Comparison of ENCODE assay signal across 26 mouse cellular contexts in the genomic region with DNA sequence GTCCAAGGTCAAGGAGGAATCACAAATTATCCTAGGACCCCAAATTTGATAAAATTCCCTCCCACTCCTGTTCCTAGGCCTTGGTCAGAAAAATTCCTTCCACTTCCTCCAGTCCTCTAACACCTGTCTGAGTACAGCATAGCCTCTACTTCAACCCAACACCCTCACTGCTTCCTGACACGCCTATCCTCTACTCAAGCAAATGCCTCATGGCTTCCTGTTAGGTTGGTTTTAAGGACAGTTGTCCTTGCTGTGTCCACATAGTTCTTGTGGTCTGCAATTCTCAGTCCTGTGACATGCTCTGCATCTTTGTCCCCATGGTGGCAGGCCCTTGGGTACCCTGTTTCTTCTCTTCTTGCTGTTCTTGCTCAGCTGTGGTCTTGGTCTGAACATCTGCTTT.
"Had no signal": no experiment of that assay in that cellular context is flagged by ENCODE, and none has a peak within 500 bp of the region (broad histone marks: within the 10 kb centered on the region; RNA-seq: fewer than 3 reads in every experiment).

No protein-coding gene starts in this region.

- ATAC-seq: forebrain, embryonic 13.5 days; forebrain, embryonic 14.5 days; forebrain, embryonic 15.5 days; forebrain, embryonic 16.5 days; forebrain, postnatal 0 days had no signal

- H3K4me2 ChIP-seq: embryonic facial prominence, embryonic 12.5 days; embryonic facial prominence, embryonic 13.5 days; embryonic facial prominence, embryonic 15.5 days; forebrain, embryonic 12.5 days; forebrain, embryonic 13.5 days; forebrain, embryonic 15.5 days had no signal

- H3K36me3 ChIP-seq: embryonic facial prominence, embryonic 10.5 days; embryonic facial prominence, embryonic 12.5 days; embryonic facial prominence, embryonic 13.5 days; embryonic facial prominence, embryonic 15.5 days; forebrain, embryonic 10.5 days; forebrain, embryonic 12.5 days; forebrain, embryonic 15.5 days had no signal

- H3K4me1 ChIP-seq: embryonic facial prominence, embryonic 12.5 days; embryonic facial prominence, embryonic 13.5 days; embryonic facial prominence, embryonic 15.5 days; forebrain, embryonic 12.5 days; forebrain, embryonic 13.5 days; forebrain, embryonic 15.5 days had no signal

- DNase-seq: cerebellum, adult 8-10 months; cerebellum, adult 9-11 months; cerebellum, postnatal 10 days; cerebellum, postnatal 14 days; cerebellum, postnatal 25 days; cerebellum, postnatal 36 days; embryo, embryonic 11 days; forebrain, postnatal 0 days; gastrocnemius, adult 2 months; gastrocnemius, postnatal 10 days; gastrocnemius, postnatal 14 days; gastrocnemius, postnatal 25 days; gastrocnemius, postnatal 36 days; heart, adult 18-20 months; heart, adult 2 months had no signal

- H3K27me3 ChIP-seq: embryonic facial prominence, embryonic 12.5 days; embryonic facial prominence, embryonic 13.5 days; embryonic facial prominence, embryonic 15.5 days; forebrain, embryonic 12.5 days; forebrain, embryonic 13.5 days; forebrain, embryonic 15.5 days had no signal

- H3K27ac ChIP-seq: embryonic facial prominence, embryonic 10.5 days; embryonic facial prominence, embryonic 12.5 days; embryonic facial prominence, embryonic 13.5 days; embryonic facial prominence, embryonic 15.5 days; forebrain, embryonic 10.5 days; forebrain, embryonic 12.5 days; forebrain, embryonic 13.5 days; forebrain, embryonic 15.5 days; gastrocnemius, adult 2 months; heart, adult 2 months had no signal

- H3K9me3 ChIP-seq: embryonic facial prominence, embryonic 10.5 days; embryonic facial prominence, embryonic 12.5 days; embryonic facial prominence, embryonic 13.5 days; embryonic facial prominence, embryonic 15.5 days; forebrain, embryonic 10.5 days; forebrain, embryonic 12.5 days; forebrain, embryonic 13.5 days; forebrain, embryonic 15.5 days had no signal

- H3K9ac ChIP-seq: embryonic facial prominence, embryonic 12.5 days; embryonic facial prominence, embryonic 13.5 days; embryonic facial prominence, embryonic 15.5 days; forebrain, embryonic 12.5 days; forebrain, embryonic 13.5 days; forebrain, embryonic 15.5 days; forebrain, postnatal 0 days had no signal

- H3K4me3 ChIP-seq: embryonic facial prominence, embryonic 10.5 days; embryonic facial prominence, embryonic 12.5 days; embryonic facial prominence, embryonic 13.5 days; embryonic facial prominence, embryonic 15.5 days; erythroblast, embryonic 14.5 days; forebrain, embryonic 10.5 days; forebrain, embryonic 12.5 days; forebrain, embryonic 13.5 days; forebrain, embryonic 15.5 days; gastrocnemius, adult 2 months; heart, adult 2 months had no signal
